Mouse (Mus musculus): ENCODE results near the gene Slit1. TPM values are rescaled to one million over a fixed set of nuclear protein-coding genes. Genes with fewer than 3 reads are reported as not detected.

Gene Slit1
- polyA plus RNA-seq, 1 experiment from 2014 or later: 2.1 TPM

- Histone ChIP-seq H3K27ac (replicated peaks; ENCODE audit: low read depth, low read length) (no peak overlapping the region), H3K9me3 (replicated peaks; ENCODE audit: control insufficient read depth, low read length) (no peaks in the 10 kb centered on the region), H3K9ac (replicated peaks; ENCODE audit: low read length) (no peak overlapping the region), H3K27me3 (ENCODE audit: control insufficient read depth, insufficient read depth, low read length) (no peaks in the 10 kb centered on the region; the same call in 1 of the 2 replicates), H3K4me1 (ENCODE audit: control insufficient read depth, insufficient read depth, low read length) (peaks cover 6% of the 10 kb centered on the region), H3K4me3 (ENCODE audit: low read depth, low read length) (no peak overlapping the region), H3K36me3 (replicated peaks; ENCODE audit: control insufficient read depth, insufficient read depth, low read depth, low read length) (no peaks in the 10 kb centered on the region), H3K4me2 (ENCODE audit: low read depth, low read length) (no peak overlapping the region)
- DNase-seq (ENCODE audit: low spot score) (no peak), ATAC-seq (replicated peaks; ENCODE audit: insufficient number of reproducible peaks, low FRiP score, low TSS enrichment, low read depth) (no peak)
- 45% methylated on average over 12 of the region's 12 CpGs for WGBS
These were observed 38.0 kb downstream of the Slit1 start for GRCm38 (mm10) chr19:41705416-41705815.

GRCm38 (mm10) chr19:41702638-41703037, 40.8 kb downstream of the Slit1 start:
- DNase-seq (ENCODE audit: low spot score): no peak
- Histone ChIP-seq H3K4me3 (ENCODE audit: low read depth, low read length) (no peak overlapping the region), H3K4me1 (ENCODE audit: control insufficient read depth, insufficient read depth, low read length) (peaks cover 8% of the 10 kb centered on the region), H3K27me3 (ENCODE audit: control insufficient read depth, insufficient read depth, low read length) (no peaks in the 10 kb centered on the region; the same call in 1 of the 2 replicates), H3K27ac (replicated peaks; ENCODE audit: low read depth, low read length) (no peak overlapping the region), H3K36me3 (replicated peaks; ENCODE audit: control insufficient read depth, insufficient read depth, low read depth, low read length) (no peaks in the 10 kb centered on the region), H3K9ac (replicated peaks; ENCODE audit: low read length) (no peak overlapping the region), H3K9me3 (replicated peaks; ENCODE audit: control insufficient read depth, low read length) (no peaks in the 10 kb centered on the region), H3K4me2 (ENCODE audit: low read depth, low read length) (no peak overlapping the region)
- ATAC-seq (replicated peaks; ENCODE audit: insufficient number of reproducible peaks, low FRiP score, low TSS enrichment, low read depth): no peak
- WGBS: 82% methylated on average over 6 of the region's 6 CpGs

DNA sequence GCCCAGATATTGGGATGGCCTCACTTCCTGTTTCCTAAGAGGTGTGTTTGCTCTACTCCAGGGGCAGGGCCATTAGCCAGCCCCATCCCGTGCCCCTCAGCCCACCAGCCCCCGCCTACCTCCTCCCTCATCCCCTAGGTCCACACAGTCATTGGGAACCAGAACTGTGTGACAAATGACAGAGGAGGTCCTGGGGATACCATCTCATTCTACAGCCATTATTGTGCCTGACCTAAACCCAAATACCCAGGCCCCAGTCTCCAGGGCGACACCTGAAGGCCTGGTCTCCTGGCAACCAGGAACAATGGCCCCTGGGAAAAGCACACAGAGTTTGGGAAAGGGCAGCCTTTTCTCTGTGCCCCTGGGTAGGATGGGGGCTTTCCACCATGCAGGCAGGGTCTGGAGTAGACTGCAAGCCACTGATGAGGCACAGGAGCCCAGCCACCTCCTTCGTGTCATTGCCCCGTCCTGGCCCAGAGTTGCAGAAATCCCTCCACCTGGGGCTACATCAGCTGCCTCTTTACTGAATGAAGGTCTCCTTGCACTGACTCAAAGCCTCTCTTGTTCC, 44.5 kb downstream of the Slit1 start:
- H3K9ac ChIP-seq (replicated peaks; ENCODE audit: low read length): no peak overlapping the region
- whole genome bisulfite sequencing: 42% methylated on average over 5 of the region's 5 CpGs
- no peak overlapping the region for H3K4me3 ChIP-seq (ENCODE audit: low read depth, low read length)
- no peaks in the 10 kb centered on the region for H3K36me3 ChIP-seq (replicated peaks; ENCODE audit: control insufficient read depth, insufficient read depth, low read depth, low read length)
- no peak overlapping the region for H3K4me2 ChIP-seq (ENCODE audit: low read depth, low read length)
- DNase-seq (ENCODE audit: low spot score) (no peak), ATAC-seq (replicated peaks; ENCODE audit: insufficient number of reproducible peaks, low FRiP score, low TSS enrichment, low read depth) (0 out of 2 replicates have a peak, but pooled peaks have one; percentile 27)
- H3K9me3 ChIP-seq (replicated peaks; ENCODE audit: control insufficient read depth, low read length): no peaks in the 10 kb centered on the region
- no peak overlapping the region for H3K27ac ChIP-seq (replicated peaks; ENCODE audit: low read depth, low read length)
- peaks cover 3% of the 10 kb centered on the region; the same call in 1 of the 2 replicates for H3K4me1 ChIP-seq (ENCODE audit: control insufficient read depth, insufficient read depth, low read length)
- H3K27me3 ChIP-seq (ENCODE audit: control insufficient read depth, insufficient read depth, low read length): no peaks in the 10 kb centered on the region

DNA sequence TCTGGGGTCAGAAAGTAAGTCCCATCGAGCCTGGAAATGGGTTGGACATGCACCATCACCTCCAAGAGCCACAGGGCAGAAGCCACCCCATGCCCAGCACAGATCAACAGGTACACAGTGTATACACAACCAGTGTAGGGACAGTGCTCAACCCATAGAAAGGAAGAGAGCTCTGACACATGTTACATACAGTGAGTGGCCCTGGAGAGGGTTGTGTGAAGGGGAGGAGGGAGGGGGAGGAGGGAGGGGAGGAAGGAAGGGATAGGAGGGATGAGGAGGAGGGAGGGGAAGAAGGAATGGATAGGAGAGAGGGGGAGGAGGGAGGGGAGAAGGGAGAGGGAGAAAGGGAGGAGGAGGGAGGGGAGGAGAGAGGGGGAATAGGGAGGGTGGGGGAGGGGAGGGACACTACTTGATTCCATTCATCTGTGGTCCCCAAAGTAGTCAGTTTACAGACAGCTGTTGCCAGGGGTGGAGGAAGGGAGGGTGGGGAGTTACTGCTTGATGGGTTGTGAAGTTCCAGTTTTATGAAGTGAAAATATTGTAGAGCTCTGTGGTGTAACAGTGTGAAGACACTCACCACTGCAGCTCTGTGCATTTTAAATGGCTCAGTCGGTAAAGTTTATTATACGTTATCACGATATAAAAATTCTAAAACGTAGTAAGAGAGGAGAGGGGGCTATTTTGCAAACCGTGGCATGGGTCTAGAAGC, 45.5 kb downstream of the Slit1 start:
- H3K4me1 ChIP-seq (ENCODE audit: control insufficient read depth, insufficient read depth, low read length): peaks cover 3% of the 10 kb centered on the region
- 0 out of 2 replicates have a peak, but pooled peaks have one; percentile 15 for ATAC-seq (replicated peaks; ENCODE audit: insufficient number of reproducible peaks, low FRiP score, low TSS enrichment, low read depth)
- H3K9ac ChIP-seq (replicated peaks; ENCODE audit: low read length): no peak overlapping the region
- no peaks in the 10 kb centered on the region for H3K27me3 ChIP-seq (ENCODE audit: control insufficient read depth, insufficient read depth, low read length)
- no peaks in the 10 kb centered on the region for H3K9me3 ChIP-seq (replicated peaks; ENCODE audit: control insufficient read depth, low read length)
- no peak overlapping the region for H3K4me3 ChIP-seq (ENCODE audit: low read depth, low read length)
- H3K27ac ChIP-seq (replicated peaks; ENCODE audit: low read depth, low read length): 0 out of 2 replicates have a peak overlapping the region, but pooled peaks have one; percentile 28
- H3K36me3 ChIP-seq (replicated peaks; ENCODE audit: control insufficient read depth, insufficient read depth, low read depth, low read length): no peaks in the 10 kb centered on the region
- 73% methylated on average over 6 of the region's 6 CpGs for WGBS
- no peak overlapping the region for H3K4me2 ChIP-seq (ENCODE audit: low read depth, low read length)
- no peak for DNase-seq (ENCODE audit: low spot score)

DNA sequence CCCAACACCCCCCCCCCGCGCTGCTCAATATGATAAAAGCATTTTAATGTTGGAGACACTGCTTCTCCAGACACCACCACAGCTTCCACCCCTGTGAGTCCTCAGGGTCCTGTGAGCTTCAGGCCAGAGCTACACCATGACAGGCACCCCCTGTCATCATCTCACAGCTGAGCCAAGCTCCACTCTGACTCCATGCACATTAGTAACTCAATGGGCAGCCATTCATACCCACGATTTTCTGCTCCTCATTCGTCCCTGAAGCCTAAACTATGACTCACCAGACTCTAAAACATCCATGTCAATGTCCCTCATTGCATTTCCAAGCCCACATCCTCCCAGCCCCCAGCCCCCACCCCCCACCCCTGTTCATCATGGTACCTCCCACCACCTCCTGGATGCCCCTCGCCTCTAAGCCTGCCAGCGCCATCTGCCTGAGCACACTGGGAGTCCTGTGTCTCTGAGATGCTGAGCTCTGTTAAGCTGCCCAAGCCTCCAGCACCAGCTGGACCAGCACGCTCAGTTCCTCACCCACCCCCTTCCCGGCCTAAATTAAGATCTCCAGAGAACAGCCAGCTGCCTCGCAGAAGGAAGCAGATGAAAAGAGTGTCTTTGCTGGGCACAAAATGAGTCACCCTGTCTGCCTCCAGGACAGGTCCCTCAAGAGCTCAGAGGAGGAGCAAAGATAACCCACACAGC, 46.2 kb downstream of the Slit1 start:
- Histone ChIP-seq H3K9ac (replicated peaks; ENCODE audit: low read length) (no peak overlapping the region), H3K9me3 (replicated peaks; ENCODE audit: control insufficient read depth, low read length) (no peaks in the 10 kb centered on the region), H3K4me1 (ENCODE audit: control insufficient read depth, insufficient read depth, low read length) (peaks cover 3% of the 10 kb centered on the region), H3K4me3 (ENCODE audit: low read depth, low read length) (no peak overlapping the region), H3K27ac (replicated peaks; ENCODE audit: low read depth, low read length) (0 out of 2 replicates have a peak overlapping the region, but pooled peaks have one; percentile 28), H3K4me2 (ENCODE audit: low read depth, low read length) (no peak overlapping the region), H3K36me3 (replicated peaks; ENCODE audit: control insufficient read depth, insufficient read depth, low read depth, low read length) (no peaks in the 10 kb centered on the region), H3K27me3 (ENCODE audit: control insufficient read depth, insufficient read depth, low read length) (no peaks in the 10 kb centered on the region)
- 39% methylated on average over 9 of the region's 9 CpGs for WGBS
- DNase-seq (ENCODE audit: low spot score) (no peak), ATAC-seq (replicated peaks; ENCODE audit: insufficient number of reproducible peaks, low FRiP score, low TSS enrichment, low read depth) (peak; percentile 15; the same call in 1 of the 2 replicates)

DNA sequence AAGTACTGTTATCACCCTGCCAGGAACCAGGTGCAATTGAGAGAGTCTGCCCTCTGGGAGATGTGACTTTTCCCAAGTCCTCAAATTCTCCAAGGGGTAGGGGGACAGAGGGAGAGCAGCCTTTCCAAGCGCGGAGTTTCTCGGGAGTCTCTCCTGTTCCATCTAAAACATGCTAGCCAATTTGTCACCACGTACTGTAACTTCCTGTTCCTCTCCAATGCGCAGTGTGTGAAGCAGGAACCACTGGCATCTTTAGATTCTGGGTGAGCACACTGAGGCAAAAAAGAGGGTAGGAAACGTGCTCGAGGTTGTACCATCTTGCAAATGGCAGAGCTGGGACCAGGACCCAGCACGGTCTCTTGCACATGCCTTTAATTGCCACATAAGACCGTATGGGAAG, 47.0 kb downstream of the Slit1 start:
- Histone ChIP-seq H3K9me3 (replicated peaks; ENCODE audit: control insufficient read depth, low read length) (no peaks in the 10 kb centered on the region), H3K4me1 (ENCODE audit: control insufficient read depth, insufficient read depth, low read length) (peaks cover 3% of the 10 kb centered on the region), H3K27ac (replicated peaks; ENCODE audit: low read depth, low read length) (no peak overlapping the region), H3K36me3 (replicated peaks; ENCODE audit: control insufficient read depth, insufficient read depth, low read depth, low read length) (no peaks in the 10 kb centered on the region), H3K27me3 (ENCODE audit: control insufficient read depth, insufficient read depth, low read length) (no peaks in the 10 kb centered on the region), H3K4me3 (ENCODE audit: low read depth, low read length) (no peak overlapping the region), H3K9ac (replicated peaks; ENCODE audit: low read length) (no peak overlapping the region), H3K4me2 (ENCODE audit: low read depth, low read length) (no peak overlapping the region)
- DNase-seq (ENCODE audit: low spot score) (no peak), ATAC-seq (replicated peaks; ENCODE audit: insufficient number of reproducible peaks, low FRiP score, low TSS enrichment, low read depth) (no peak)
- WGBS: 80% methylated on average over 9 of the region's 9 CpGs

- no peaks in the 10 kb centered on the region for H3K27me3 ChIP-seq (ENCODE audit: control insufficient read depth, insufficient read depth, low read length)
- no peak for DNase-seq (ENCODE audit: low spot score)
- ATAC-seq (replicated peaks; ENCODE audit: insufficient number of reproducible peaks, low FRiP score, low TSS enrichment, low read depth): no peak
- H3K27ac ChIP-seq (replicated peaks; ENCODE audit: low read depth, low read length): no peak overlapping the region
- H3K36me3 ChIP-seq (replicated peaks; ENCODE audit: control insufficient read depth, insufficient read depth, low read depth, low read length): no peaks in the 10 kb centered on the region
- no peak overlapping the region for H3K9ac ChIP-seq (replicated peaks; ENCODE audit: low read length)
- no peak overlapping the region for H3K4me3 ChIP-seq (ENCODE audit: low read depth, low read length)
- 74% methylated on average over 6 of the region's 6 CpGs for WGBS
- peaks cover 3% of the 10 kb centered on the region for H3K4me1 ChIP-seq (ENCODE audit: control insufficient read depth, insufficient read depth, low read length)
- no peaks in the 10 kb centered on the region for H3K9me3 ChIP-seq (replicated peaks; ENCODE audit: control insufficient read depth, low read length)
- no peak overlapping the region for H3K4me2 ChIP-seq (ENCODE audit: low read depth, low read length)
These were observed 48.4 kb downstream of the Slit1 start for GRCm38 (mm10) chr19:41695046-41695445.

DNA sequence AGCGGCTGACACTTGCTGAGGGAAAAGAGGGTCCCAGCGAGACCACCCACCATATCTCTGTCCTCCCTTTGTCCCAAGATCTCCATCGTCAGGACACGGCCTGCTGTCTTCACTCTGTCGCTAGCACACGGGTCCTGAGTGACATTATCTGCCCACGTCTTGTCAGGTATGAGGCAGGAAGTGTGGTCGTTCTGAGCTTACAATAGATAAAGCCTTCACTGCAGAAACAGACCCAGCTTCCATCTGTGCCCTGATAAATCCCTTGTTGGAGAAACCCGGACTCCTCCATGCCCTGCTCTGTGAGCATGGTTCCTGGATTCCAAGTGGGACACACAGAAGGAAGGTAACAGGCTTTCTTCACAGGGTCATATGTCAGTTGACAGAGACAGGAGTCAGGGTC, 48.9 kb downstream of the Slit1 start:
- DNase-seq (ENCODE audit: low spot score) (no peak), ATAC-seq (replicated peaks; ENCODE audit: insufficient number of reproducible peaks, low FRiP score, low TSS enrichment, low read depth) (no peak)
- Histone ChIP-seq H3K4me1 (ENCODE audit: control insufficient read depth, insufficient read depth, low read length) (peaks cover 3% of the 10 kb centered on the region), H3K9me3 (replicated peaks; ENCODE audit: control insufficient read depth, low read length) (no peaks in the 10 kb centered on the region), H3K4me2 (ENCODE audit: low read depth, low read length) (no peak overlapping the region), H3K4me3 (ENCODE audit: low read depth, low read length) (no peak overlapping the region), H3K36me3 (replicated peaks; ENCODE audit: control insufficient read depth, insufficient read depth, low read depth, low read length) (no peaks in the 10 kb centered on the region), H3K27me3 (ENCODE audit: control insufficient read depth, insufficient read depth, low read length) (no peaks in the 10 kb centered on the region), H3K27ac (replicated peaks; ENCODE audit: low read depth, low read length) (no peak overlapping the region), H3K9ac (replicated peaks; ENCODE audit: low read length) (no peak overlapping the region)
- WGBS: 71% methylated on average over 9 of the region's 9 CpGs
